Mouse (Mus musculus): ENCODE results near the gene Stx1a.

The Stx1a gene

DNA sequence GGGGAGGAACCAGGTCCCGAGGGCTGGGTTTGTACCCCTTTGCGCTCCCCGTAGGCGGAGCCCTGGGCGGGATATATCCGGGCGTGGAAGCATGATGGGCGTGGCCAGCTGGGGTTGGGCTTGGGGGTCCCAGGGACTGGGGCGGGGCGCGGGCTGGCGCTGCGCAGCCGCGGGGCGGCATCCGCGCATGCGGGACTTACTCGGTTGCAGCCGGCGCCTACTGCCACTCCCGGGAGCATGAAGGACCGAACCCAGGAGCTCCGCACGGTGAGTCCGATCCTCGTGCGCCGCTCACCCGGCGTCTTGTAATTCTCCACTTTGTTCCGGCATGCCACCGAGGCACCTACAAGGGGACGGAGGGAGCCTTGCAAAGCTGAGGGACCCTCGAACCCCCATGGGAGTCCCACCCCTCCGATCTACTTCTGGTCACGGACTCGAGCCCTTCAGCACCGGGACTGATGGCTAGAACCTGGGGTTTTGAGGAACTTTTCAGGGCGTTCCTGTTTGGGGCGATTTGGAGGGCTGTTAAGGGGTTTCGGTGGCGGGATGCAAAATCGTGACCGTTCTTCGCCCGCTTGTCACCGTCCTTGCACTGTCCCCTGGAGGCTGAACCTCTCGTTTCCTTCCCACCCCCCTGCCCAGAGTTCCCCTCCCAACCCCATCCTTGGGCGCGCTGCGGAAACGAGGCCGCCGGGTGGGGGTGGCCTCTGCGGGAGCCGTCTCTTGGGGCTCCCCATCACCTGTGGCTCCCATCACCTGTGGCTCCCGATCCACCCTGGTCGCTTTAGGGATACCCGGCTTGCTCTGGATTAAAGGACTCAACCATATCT lies at the start of gene Stx1a:
TSS of gene Stx1a (plus strand) at position 139 of the 830 bp plus-strand sequence.
- DNase-seq (ENCODE audit: low read depth, low spot score): peak; percentile 94

DNA sequence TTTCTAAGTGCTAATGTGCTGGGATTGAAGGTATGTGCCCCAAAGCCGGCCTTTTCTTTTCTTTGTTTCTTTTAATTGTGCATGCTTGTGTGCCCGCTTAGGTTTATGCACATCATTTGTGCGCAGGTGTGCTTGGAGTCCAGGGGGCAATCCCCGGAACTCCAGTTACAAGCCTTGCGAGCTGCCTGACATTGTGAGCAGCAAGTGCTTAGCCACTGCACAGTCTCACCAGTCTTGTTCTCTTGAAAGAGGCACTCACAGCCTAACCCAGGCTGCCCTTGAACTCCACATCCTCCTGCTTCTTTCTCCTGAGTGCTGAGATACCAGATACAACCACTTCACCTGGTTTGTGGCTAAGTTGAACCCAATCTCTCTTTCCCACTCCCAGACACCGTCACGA lies 49.8 kb upstream of the Stx1a start:
- no peak for DNase-seq (ENCODE audit: low read depth, low spot score)

- no peak for DNase-seq (ENCODE audit: low read depth, low spot score)
These were observed 49.0 kb upstream of the Stx1a start for GRCm38 (mm10) chr5:134974294-134974693.

DNA sequence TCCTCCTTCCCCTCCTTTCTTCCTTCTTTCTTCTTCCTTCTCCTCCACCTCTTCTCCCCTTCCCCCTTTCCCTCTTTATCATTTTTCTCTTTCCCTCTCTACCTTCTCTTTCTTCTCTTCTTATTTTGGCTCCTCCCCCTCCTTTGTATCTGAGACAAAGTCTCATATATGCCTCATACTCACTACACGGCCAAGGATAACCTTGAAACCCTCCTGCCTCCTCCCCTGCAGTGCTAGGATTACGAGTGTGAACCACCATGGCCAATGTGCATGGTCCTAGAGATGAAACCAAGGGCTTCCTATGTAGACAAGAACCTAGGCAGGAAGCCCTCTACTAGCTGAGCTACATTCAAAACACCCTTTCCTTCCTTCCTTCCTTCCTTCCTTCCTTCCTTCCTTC lies 48.4 kb upstream of the Stx1a start:
- no peak for DNase-seq (ENCODE audit: low read depth, low spot score)

GRCm38 (mm10) chr5:134976164-134976563 lies 47.1 kb upstream of the Stx1a start:
- DNase-seq (ENCODE audit: low read depth, low spot score): no peak

GRCm38 (mm10) chr5:134976577-134977250 lies 46.6 kb upstream of the Stx1a start:
- no peak for DNase-seq (ENCODE audit: low read depth, low spot score)

GRCm38 (mm10) chr5:134977837-134978236 lies 45.4 kb upstream of the Stx1a start:
- no peak for DNase-seq (ENCODE audit: low read depth, low spot score)

DNA sequence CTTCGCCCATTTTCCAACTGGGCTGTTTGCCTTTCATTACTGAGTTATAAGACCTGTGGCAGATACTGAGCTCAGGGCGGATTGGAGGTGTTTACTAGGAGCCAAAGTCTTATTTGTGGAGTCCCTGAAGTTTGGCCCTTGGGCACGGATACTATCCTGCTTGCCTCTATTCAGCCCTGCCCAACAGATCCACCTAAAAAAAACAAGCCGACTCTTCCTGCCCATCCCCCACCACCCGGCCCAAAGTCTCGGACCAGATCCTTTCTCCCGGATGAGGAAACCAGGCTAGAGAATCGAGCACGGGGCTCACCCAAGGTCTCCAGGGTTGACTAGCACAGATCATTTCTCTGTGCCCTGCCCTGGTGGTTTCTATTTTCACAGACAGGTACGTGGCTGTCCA lies 42.1 kb upstream of the Stx1a start:
- no peak for DNase-seq (ENCODE audit: low read depth, low spot score)

DNA sequence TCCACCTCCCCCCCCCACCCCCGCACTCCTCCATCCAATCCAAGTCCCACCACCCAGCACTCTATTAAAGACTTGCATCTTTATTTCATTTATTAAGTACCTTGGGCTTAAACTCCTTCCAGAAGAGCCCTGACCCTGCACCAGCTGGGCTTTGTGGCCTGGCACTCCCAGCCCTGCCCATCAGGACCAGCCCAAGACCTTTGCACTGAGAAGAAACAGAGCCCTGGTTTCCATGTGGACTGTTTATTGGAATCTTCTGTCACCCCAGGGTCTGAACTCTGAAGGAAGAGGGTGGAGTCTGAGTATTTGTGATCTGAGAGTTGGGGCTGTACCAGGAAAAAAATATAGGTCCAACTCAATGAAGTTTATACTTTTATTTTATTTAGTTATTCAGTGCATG lies 40.2 kb upstream of the Stx1a start:
- DNase-seq (ENCODE audit: low read depth, low spot score): no peak

GRCm38 (mm10) chr5:134983771-134984170 lies 39.5 kb upstream of the Stx1a start:
- no peak for DNase-seq (ENCODE audit: low read depth, low spot score)

GRCm38 (mm10) chr5:134985633-134986297 lies 37.5 kb upstream of the Stx1a start, which contains the start of gene Cldn3:
Gene Cldn3 (plus strand): TSS chr5:134986214.
- DNase-seq (ENCODE audit: low read depth, low spot score): no peak

GRCm38 (mm10) chr5:134986298-134987268 lies 36.7 kb upstream of the Stx1a start:
- DNase-seq (ENCODE audit: low read depth, low spot score): no peak

GRCm38 (mm10) chr5:134989166-134989565 lies 34.1 kb upstream of the Stx1a start:
- DNase-seq (ENCODE audit: low read depth, low spot score): peak; percentile 10

- no peak for DNase-seq (ENCODE audit: low read depth, low spot score)
These were observed 33.5 kb upstream of the Stx1a start for GRCm38 (mm10) chr5:134989741-134990140.

DNA sequence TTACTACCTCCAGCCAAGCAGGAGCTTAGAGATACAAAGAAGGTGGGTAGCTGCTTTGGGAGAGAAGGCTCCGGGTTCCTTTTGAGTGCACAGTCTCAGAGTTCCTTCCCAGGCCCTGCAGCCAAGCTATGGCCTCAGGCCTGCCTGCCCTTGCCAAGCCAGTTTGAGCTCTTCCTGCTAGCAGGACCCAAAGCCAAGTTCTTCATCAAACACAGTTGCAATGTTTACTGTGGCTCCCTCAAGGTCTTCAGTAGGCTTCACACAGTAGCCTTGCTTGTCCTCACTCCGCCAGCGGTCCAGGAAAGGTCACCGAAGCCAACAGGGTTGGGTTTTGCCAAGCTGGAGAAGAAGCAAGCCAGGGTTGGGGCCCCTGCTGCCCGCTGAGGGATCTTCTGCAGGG lies 30.7 kb upstream of the Stx1a start:
- no peak for DNase-seq (ENCODE audit: low read depth, low spot score)

DNA sequence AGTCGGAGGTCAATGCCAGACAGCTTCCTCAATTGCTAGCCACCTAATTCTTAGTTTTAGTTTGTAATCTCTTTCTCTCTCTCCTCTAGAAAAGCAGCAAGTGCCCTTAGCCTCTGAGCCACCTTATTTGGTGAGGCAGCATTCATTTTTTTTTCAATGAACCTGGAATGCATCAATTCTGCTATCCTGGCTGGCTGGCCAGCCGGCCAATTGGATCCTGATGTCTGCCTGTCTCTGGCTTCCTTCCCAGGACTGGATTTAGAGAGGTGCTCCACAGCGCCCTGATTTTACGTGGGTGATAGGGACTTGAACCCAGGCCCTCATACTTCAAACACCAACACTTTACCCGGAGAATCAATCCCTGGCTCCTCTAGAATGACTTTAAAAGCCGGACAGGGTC lies 24.9 kb upstream of the Stx1a start:
- DNase-seq (ENCODE audit: low read depth, low spot score): no peak

GRCm38 (mm10) chr5:134999797-135000196 lies 23.5 kb upstream of the Stx1a start:
- DNase-seq (ENCODE audit: low read depth, low spot score): no peak

DNA sequence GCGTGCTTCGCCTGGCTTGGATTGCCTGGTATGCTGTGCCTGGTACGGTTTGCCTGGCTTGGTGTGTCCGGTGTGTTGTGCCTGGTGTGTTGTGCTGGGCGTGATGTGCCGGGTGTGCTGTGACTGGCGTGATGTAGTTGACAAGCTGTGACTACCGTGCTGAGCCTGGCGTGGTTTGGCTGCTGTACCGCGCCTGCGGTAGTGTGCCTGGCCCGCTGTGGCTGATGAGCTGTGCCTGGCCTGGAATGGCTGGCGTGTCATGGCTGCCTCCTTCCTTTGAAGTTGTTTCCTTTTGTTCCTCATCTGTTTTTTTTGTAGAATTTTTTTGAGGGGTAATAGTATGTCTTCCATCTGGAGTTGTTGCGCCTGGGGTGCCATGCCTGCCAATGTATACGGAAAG lies 22.5 kb upstream of the Stx1a start:
- DNase-seq (ENCODE audit: low read depth, low spot score): no peak

GRCm38 (mm10) chr5:135001309-135001708 lies 22.0 kb upstream of the Stx1a start:
- peak; percentile 70 for DNase-seq (ENCODE audit: low read depth, low spot score)

DNA sequence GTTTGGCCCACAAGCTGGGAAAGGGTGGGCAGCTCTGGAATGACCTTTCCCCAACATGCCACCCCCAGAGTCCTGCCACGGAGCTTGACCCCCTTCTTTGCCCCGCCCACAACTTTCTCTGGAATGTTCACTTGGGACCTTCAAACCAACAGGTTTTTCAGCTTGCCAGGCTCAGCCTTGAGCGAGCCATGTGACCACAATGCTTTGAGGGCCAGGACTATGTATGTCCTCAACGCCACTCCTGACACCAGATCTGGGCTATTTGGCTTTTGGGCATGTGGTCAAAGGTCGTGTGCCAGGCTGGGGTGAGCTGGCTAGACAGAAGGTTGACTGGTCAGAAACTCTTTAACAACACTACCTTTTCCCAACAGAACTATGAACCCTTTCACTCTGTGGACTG lies 21.1 kb upstream of the Stx1a start:
- no peak for DNase-seq (ENCODE audit: low read depth, low spot score)
